Mouse (Mus musculus) erythroblast, embryonic 14.5 days (primary cell): ENCODE results near the gene Kif28. TPM values are rescaled to one million over a fixed set of nuclear protein-coding genes. Genes with fewer than 3 reads are reported as not detected.
"Not testable (repeated sequence)": the region's sequence is repeated elsewhere in the genome, so short reads cannot be mapped to it uniquely, and the experiment has no call there.

Experiments
- H3K27me3 ChIP-seq: 2 replicates; pipeline ENCODE4 v1.6.1; 2012; ENCODE audit warnings: inconsistent platforms; ENCODE audit not compliant: control insufficient read depth
- H3K36me3 ChIP-seq: 2 replicates; pipeline ENCODE4 v1.6.1; 2012; ENCODE audit warnings: mild to moderate bottlenecking, inconsistent platforms; ENCODE audit not compliant: control insufficient read depth
- H3K4me1 ChIP-seq: 2 replicates; pipeline ENCODE4 v1.6.1; 2012; ENCODE audit warnings: inconsistent platforms; ENCODE audit not compliant: control insufficient read depth
- H3K4me3 ChIP-seq: replicated peaks from 2 replicates; pipeline ENCODE3; 2012; ENCODE audit warnings: moderate library complexity, mild to moderate bottlenecking, inconsistent platforms
- H3K9me3 ChIP-seq: 2 replicates; pipeline ENCODE4 v1.6.1; 2012; ENCODE audit warnings: low read length, inconsistent platforms, mixed read lengths; ENCODE audit not compliant: control insufficient read depth
- GATA1 ChIP-seq: IDR thresholded peaks from 2 replicates; pipeline ENCODE4 v1.6.1; 2012; ENCODE audit warnings: low read length, inconsistent platforms, mixed read lengths
- TAL1 ChIP-seq: IDR thresholded peaks from 3 replicates; pipeline ENCODE4 v1.6.1; 2012; ENCODE audit warnings: low read length, inconsistent platforms, mixed read lengths
- polyA plus RNA-seq: library from polyadenylated mRNA; stranded (reverse); fragments of >175 nt; gene quantifications from 2 replicates; pipeline ENCODE4 v1.2.3, GENCODE M21; 2012

Gene Kif28
- polyA plus RNA-seq, 1 experiment: not detected

DNA sequence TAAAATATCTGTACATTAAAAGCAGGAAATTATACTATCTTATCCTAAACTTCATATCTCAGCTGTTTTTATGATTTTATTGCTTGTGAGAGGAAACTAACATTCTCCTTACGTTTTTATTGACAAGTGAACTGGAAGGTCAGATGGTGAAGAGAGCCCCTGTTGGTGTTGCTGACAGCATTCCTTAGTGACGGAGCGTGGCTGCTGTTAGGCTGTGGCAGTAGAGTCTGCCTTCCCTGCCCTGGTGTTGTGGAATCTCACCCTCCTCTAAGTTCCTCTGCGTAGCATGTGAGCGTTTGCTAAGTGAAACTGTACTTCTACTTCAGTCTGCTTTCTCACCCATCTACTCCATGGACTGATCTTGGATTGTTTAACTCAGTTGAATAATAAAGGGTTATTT, 58.3 kb downstream of the Kif28 start:
- H3K4me1 ChIP-seq: no peaks in the 10 kb centered on the region
- TF ChIP-seq GATA1 (no peak), TAL1 (no peak)
- H3K36me3 ChIP-seq: no peaks in the 10 kb centered on the region
- no peak overlapping the region for H3K4me3 ChIP-seq
- no peaks in the 10 kb centered on the region for H3K27me3 ChIP-seq
- no peaks in the 10 kb centered on the region for H3K9me3 ChIP-seq

DNA sequence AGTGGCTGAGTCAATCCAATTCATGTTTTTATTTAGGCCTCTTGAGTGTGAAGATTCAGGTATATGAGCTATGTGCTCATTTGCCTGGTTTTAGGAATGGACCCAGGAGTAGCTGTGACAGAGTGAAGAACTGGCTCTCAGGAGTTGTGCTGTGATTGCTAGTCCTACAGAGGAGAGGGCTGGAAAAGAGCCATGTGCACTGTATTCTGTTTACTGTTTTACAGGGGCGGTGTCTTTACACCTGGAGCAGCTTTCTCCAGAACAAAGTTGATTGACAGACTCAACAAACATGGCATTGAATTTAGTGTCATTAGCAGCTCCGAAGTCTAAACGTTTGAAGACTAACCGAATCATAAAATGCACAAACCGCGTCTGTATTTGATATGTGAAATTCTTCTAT, 58.7 kb downstream of the Kif28 start:
- H3K9me3 ChIP-seq: no peaks in the 10 kb centered on the region
- H3K4me1 ChIP-seq: no peaks in the 10 kb centered on the region
- H3K4me3 ChIP-seq: no peak overlapping the region
- no peak for TF ChIP-seq GATA1
- no peak for TF ChIP-seq TAL1
- no peaks in the 10 kb centered on the region for H3K27me3 ChIP-seq
- no peaks in the 10 kb centered on the region for H3K36me3 ChIP-seq

DNA sequence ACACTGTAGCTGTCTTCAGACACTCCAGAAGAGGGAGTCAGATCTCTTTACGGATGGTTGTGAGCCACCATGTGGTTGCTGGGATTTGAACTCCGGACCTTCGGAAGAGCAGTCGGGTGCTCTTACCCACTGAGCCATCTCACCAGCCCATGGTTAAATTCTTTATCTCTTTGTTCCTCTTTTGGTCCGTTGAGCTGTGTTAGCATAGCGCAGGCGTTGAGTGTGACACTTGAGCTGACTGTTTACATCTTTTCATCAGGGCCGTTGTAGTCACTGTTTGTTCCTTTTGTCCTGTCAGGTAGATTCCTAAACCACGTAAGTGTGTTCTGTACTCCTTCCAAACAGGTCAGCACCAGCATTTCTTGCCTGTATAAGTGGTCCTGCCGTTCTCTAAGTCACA, 62.3 kb downstream of the Kif28 start:
- not testable (repeated sequence) for H3K4me1 ChIP-seq, H3K36me3 ChIP-seq, H3K27me3 ChIP-seq, H3K4me3 ChIP-seq, H3K9me3 ChIP-seq

DNA sequence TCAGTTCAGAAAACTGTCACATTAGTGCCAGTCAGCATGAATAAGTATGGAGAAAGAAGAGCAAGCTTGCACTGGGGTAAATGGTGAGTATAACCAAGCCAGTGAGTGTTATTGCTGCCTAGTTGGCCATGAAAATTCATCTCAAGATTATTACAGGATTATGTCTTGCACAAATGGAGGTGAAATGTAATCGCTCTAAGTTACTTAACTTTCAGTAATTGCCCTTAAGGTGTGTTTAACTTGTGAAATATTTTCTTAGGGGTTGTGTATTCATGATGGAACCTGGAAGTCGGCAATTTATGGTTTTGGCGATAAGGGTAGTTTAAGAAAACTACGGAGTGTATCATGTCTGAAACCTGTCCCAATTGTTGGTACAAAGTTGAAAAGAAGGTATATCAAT, 65.7 kb downstream of the Kif28 start:
- Histone ChIP-seq H3K4me3 (no peak overlapping the region), H3K4me1 (no peaks in the 10 kb centered on the region), H3K27me3 (no peaks in the 10 kb centered on the region), H3K36me3 (no peaks in the 10 kb centered on the region), H3K9me3 (no peaks in the 10 kb centered on the region)
- TF ChIP-seq GATA1 (no peak), TAL1 (no peak)

DNA sequence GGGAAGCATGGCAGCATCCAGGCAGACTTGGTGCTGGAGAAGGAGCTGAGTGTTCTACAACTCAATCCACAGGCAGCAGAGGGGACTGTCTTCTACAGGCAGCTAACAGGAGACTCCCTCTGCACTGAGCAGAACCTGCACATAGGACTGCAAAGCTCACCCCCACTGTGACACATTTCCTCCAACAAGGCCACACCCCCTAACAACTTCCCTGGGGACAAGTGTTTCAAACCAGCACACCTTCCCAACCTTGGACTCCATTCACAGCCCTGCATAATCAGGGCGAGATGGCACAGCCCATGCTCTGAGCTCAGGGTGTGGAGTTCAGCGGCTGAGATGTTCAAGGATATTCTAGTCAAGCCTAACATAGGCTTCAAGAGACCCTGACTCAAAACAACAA, 68.0 kb downstream of the Kif28 start:
- no peak for TF ChIP-seq GATA1
- TF ChIP-seq TAL1: no peak
- H3K4me1 ChIP-seq: no peaks in the 10 kb centered on the region
- H3K9me3 ChIP-seq: no peaks in the 10 kb centered on the region
- no peak overlapping the region for H3K4me3 ChIP-seq
- no peaks in the 10 kb centered on the region for H3K27me3 ChIP-seq
- no peaks in the 10 kb centered on the region for H3K36me3 ChIP-seq

DNA sequence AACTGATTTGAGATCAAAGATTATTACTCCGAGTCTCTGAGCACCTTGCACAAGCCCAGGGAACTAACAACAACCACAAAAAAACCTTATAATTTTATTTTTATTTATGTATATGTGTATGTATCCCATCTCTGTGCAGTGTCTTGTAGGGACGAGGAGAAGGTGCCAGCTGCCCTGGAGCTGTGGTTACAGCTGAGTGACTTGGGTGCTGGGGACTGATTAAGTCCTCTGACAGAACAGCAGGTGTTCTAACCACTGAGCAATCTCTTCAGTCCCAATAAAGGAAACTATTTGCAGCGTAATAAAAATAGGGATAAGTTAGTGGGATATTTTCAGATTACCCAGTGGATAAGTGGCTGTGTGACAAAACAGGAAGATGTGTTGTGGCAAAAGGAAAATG, 70.7 kb downstream of the Kif28 start:
- Histone ChIP-seq H3K4me1 (no peaks in the 10 kb centered on the region), H3K36me3 (no peaks in the 10 kb centered on the region), H3K27me3 (peaks cover 13% of the 10 kb centered on the region), H3K9me3 (no peaks in the 10 kb centered on the region), H3K4me3 (no peak overlapping the region)
- TF ChIP-seq TAL1: no peak
- no peak for TF ChIP-seq GATA1

DNA sequence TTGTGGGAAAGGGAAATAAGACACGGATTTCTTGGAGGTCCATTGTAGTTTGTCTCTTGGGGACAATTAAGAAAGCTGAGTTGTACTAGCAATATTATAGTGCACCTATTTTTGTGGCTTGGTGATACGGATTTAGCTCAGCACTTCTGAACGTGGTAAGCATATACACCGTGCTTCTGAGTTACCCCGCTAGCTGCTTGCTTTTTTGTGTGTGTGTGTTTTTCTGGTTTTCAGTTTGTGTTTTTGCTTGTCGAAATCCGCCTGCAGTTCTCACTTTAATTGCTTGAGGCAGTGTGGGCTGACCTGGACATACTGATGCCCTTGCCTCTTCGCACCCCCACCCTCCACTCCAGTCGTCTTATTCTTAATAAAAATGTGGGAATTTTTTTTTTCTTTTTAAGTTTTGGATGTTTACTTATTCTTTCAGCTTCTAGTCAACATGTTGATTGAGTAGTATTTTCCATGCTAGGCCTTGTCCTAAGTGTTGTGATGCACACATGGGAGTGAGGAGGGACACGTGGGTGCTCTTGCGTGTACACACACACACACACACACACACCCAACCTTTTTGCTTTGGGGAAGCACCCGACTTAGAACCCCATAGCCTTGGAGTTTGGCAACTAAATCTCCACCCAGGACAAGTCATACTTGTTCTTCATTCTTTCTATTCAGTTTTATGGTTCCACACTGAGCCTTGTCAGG, 76.1 kb downstream of the Kif28 start:
- no peaks in the 10 kb centered on the region for H3K36me3 ChIP-seq
- peaks cover 11% of the 10 kb centered on the region for H3K4me1 ChIP-seq
- TF ChIP-seq GATA1 (no peak), TAL1 (no peak)
- peak overlapping the region; percentile 63 for H3K4me3 ChIP-seq
- no peaks in the 10 kb centered on the region for H3K9me3 ChIP-seq
- H3K27me3 ChIP-seq: peaks cover 50% of the 10 kb centered on the region

DNA sequence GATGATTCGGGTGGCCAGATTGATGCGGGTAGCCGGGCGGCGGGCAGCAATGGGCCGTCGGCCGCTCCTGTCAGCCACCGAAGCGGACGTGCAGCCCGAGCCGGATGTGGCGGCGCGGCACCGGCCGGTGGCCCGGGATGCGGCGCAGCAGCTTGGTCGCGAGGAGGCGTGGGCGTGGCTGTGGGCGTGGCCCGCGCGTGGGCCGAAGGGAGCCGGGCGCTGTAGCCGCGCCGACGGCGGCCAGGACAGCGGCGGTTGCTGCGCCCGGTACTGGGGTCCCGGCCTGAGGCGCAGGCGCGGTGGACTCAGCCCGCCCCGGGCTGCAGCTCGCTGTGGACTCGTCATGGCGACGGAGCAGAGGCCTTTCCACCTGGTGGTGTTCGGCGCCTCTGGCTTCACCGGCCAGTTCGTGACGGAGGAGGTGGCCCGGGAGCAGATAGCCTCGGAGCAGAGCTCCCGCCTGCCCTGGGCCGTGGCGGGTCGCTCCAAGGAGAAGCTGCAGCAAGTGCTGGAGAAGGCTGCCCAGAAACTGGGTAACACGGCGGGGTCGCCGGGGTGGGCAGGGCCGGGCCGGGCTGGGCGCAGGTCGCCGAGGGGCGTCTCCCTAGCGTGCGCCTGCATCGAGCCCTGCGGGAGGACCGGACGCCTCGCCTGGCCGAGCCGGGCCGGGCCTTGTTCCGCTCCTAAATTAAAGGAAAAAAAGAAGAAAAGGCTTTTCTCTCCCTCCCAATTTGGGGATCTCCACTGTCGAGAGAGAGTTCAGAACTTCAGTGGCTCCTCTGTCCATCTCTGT, 76.9 kb downstream of the Kif28 start, which contains the start of gene Sccpdh:
TSS of gene Sccpdh (plus strand) at position 198 of the 793 bp plus-strand sequence.
- Histone ChIP-seq H3K9me3 (no peaks in the 10 kb centered on the region), H3K4me1 (peaks cover 11% of the 10 kb centered on the region), H3K36me3 (no peaks in the 10 kb centered on the region), H3K4me3 (peak within 1 kb of the TSS; percentile 63), H3K27me3 (peaks cover 50% of the 10 kb centered on the region)
- no peak for TF ChIP-seq TAL1
- TF ChIP-seq GATA1: no peak

DNA sequence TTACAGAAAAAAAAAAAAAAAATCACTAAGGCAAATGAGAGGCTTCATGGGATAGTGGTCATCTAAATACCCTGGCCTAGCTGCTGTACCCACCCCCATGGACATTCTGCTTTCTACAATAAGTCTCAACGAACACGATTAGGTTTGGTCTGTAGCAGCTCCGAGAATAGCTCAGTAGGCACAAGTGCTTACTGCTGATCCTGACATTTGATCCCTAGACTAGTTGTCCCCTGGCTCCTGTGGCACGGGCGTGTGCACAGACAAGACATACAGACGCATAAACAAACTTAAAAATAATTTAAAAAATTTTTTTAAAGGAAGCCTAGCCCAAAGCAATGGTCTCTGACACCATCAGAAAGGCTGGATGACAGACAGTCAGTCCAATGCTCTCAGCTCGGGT, 77.6 kb downstream of the Kif28 start:
- no peaks in the 10 kb centered on the region for H3K9me3 ChIP-seq
- H3K27me3 ChIP-seq: peaks cover 50% of the 10 kb centered on the region
- peak overlapping the region; percentile 63 for H3K4me3 ChIP-seq
- H3K4me1 ChIP-seq: peaks cover 11% of the 10 kb centered on the region
- H3K36me3 ChIP-seq: no peaks in the 10 kb centered on the region
- TF ChIP-seq GATA1: no peak
- TF ChIP-seq TAL1: no peak
